Mouse (Mus musculus): ENCODE measurements around the gene Umps.

Gene Umps

GRCm38 (mm10) chr16:33954793-33955192, 12.0 kb downstream of the Umps start:
- no peak for DNase-seq (ENCODE audit: low spot score in 2 of 2)

GRCm38 (mm10) chr16:33953008-33953407, 13.8 kb downstream of the Umps start:
- DNase-seq (ENCODE audit: low spot score in 2 of 2) = no peak

- DNase-seq (ENCODE audit: low spot score in 2 of 2) = peak; percentile 73 to 88
Observed at GRCm38 (mm10) chr16:33950830-33951229, 16.0 kb downstream of the Umps start.

GRCm38 (mm10) chr16:33950386-33950785, 16.5 kb downstream of the Umps start:
- no peak for DNase-seq (ENCODE audit: low spot score in 2 of 2)

GRCm38 (mm10) chr16:33947664-33948571, 18.9 kb downstream of the Umps start:
- no peak for DNase-seq (ENCODE audit: low spot score in 2 of 2)

GRCm38 (mm10) chr16:33946021-33946420, 20.8 kb downstream of the Umps start:
- no peak for DNase-seq (ENCODE audit: low spot score in 2 of 2)

GRCm38 (mm10) chr16:33944772-33945171, 22.1 kb downstream of the Umps start:
- DNase-seq (ENCODE audit: low spot score in 2 of 2) = no peak

- no peak for DNase-seq (ENCODE audit: low spot score in 2 of 2)
Observed at GRCm38 (mm10) chr16:33944126-33944525, 22.7 kb downstream of the Umps start.

- no peak for DNase-seq (ENCODE audit: low spot score in 2 of 2)
Observed at GRCm38 (mm10) chr16:33943388-33943787, 23.4 kb downstream of the Umps start.

- DNase-seq (ENCODE audit: low spot score in 2 of 2) = no peak
Observed at GRCm38 (mm10) chr16:33942341-33942740, 24.5 kb downstream of the Umps start.

GRCm38 (mm10) chr16:33941271-33941781, 25.5 kb downstream of the Umps start:
- no peak for DNase-seq (ENCODE audit: low spot score in 2 of 2)

- DNase-seq (ENCODE audit: low spot score in 2 of 2) = no peak
Observed at GRCm38 (mm10) chr16:33940095-33940494, 26.7 kb downstream of the Umps start.

GRCm38 (mm10) chr16:33939636-33940035, 27.2 kb downstream of the Umps start:
- DNase-seq (ENCODE audit: low spot score in 2 of 2) = no peak

- DNase-seq (ENCODE audit: low spot score in 2 of 2) = no peak
Observed at GRCm38 (mm10) chr16:33939133-33939531, 27.7 kb downstream of the Umps start.

- DNase-seq (ENCODE audit: low spot score in 2 of 2) = no peak
Observed at GRCm38 (mm10) chr16:33938311-33939132, 28.3 kb downstream of the Umps start.

GRCm38 (mm10) chr16:33937567-33937966, 29.3 kb downstream of the Umps start:
- no peak for DNase-seq (ENCODE audit: low spot score in 2 of 2)

- DNase-seq (ENCODE audit: low spot score in 2 of 2) = no peak
Observed at GRCm38 (mm10) chr16:33936885-33937284, 30.0 kb downstream of the Umps start.

- DNase-seq (ENCODE audit: low spot score in 2 of 2) = no peak
Observed at GRCm38 (mm10) chr16:33935407-33935785, 31.4 kb downstream of the Umps start.

GRCm38 (mm10) chr16:33934701-33935406, 32.0 kb downstream of the Umps start:
- no peak for DNase-seq (ENCODE audit: low spot score in 2 of 2)

- no peak for DNase-seq (ENCODE audit: low spot score in 2 of 2)
Observed at GRCm38 (mm10) chr16:33933411-33933810, 33.4 kb downstream of the Umps start.

GRCm38 (mm10) chr16:33932126-33932525, 34.7 kb downstream of the Umps start:
- no peak for DNase-seq (ENCODE audit: low spot score in 2 of 2)

GRCm38 (mm10) chr16:33931682-33932081, 35.2 kb downstream of the Umps start:
- DNase-seq (ENCODE audit: low spot score in 2 of 2) = no peak

All from spleen, postnatal 4 days (tissue).